Mouse (Mus musculus) kidney, embryonic 14.5 days (tissue): ENCODE results near the gene Arl6ip6. TPM values are rescaled to one million over a fixed set of nuclear protein-coding genes. Genes with fewer than 3 reads are reported as not detected.

Experiments
- polyA plus RNA-seq: library from polyadenylated mRNA; unstranded; fragments of >200 nt; fragmentation: Nextera tagmentation; extraction: Ambion mirVana; gene quantifications from 2 replicates; pipeline ENCODE4 v1.2.1, GENCODE M21; 2014

The Arl6ip6 gene
- polyA plus RNA-seq, 1 experiment from 2014 or later = 59.3 TPM

Other genes starting within 250 kb of the Arl6ip6 start
- 223 and 231 TPM in 2 replicates for gene Prpf40a, start 442 bp upstream of the Arl6ip6 start, polyA plus RNA-seq